Mouse (Mus musculus): ENCODE results near the gene Tlx1. TPM values are rescaled to one million over a fixed set of nuclear protein-coding genes. Genes with fewer than 3 reads are reported as not detected.

Tlx1 gene
- total RNA-seq (2023), result not detected

GRCm38 (mm10) chr19:45150490-45151181 is at the start of gene Tlx1:
Gene Tlx1 (plus strand): TSS chr19:45150680.

Other genes starting within 250 kb of the Tlx1 start
- 10 to 100 TPM; 25.6 to 26.8 TPM for gene Slf2, start 219.5 kb upstream of the Tlx1 start, total RNA-seq (2023)
- gene Sema4g, start 161.6 kb upstream of the Tlx1 start, total RNA-seq (2023), result under 1 TPM; 0.11 to 0.28 TPM
- gene Twnk, start 145.0 kb upstream of the Tlx1 start, total RNA-seq (2023), result 1 to 10 TPM; 5.0 to 5.9 TPM
- gene Mrpl43, start 144.2 kb upstream of the Tlx1 start, total RNA-seq (2023), result 10 to 100 TPM; 25.1 to 25.4 TPM
- under 1 TPM; 0.37 to 0.49 TPM for gene Lzts2, start 136.3 kb upstream of the Tlx1 start, total RNA-seq (2023)
- not detected for gene Pdzd7, start 105.0 kb upstream of the Tlx1 start, total RNA-seq (2023)
- gene Sfxn3, start 103.2 kb upstream of the Tlx1 start, total RNA-seq (2023), result 10 to 100 TPM; 13.6 to 17.1 TPM
- 1 to 10 TPM in 1 of 2 experiments, under 1 TPM in 1; 0.57 to 1.3 TPM for gene Kazald1, start 75.4 kb upstream of the Tlx1 start, total RNA-seq (2023)
- not detected for gene Lbx1, start 85.1 kb downstream of the Tlx1 start, total RNA-seq (2023)
- 10 to 100 TPM; 13.8 to 18.3 TPM for gene Btrc, start 213.1 kb downstream of the Tlx1 start, total RNA-seq (2023)